Mouse (Mus musculus): ENCODE results near the gene Krt39. TPM values are rescaled to one million over a fixed set of nuclear protein-coding genes. Genes with fewer than 3 reads are reported as not detected.

Krt39 gene
- polyA plus RNA-seq, 1 experiment from 2014 or later, result not detected

DNA sequence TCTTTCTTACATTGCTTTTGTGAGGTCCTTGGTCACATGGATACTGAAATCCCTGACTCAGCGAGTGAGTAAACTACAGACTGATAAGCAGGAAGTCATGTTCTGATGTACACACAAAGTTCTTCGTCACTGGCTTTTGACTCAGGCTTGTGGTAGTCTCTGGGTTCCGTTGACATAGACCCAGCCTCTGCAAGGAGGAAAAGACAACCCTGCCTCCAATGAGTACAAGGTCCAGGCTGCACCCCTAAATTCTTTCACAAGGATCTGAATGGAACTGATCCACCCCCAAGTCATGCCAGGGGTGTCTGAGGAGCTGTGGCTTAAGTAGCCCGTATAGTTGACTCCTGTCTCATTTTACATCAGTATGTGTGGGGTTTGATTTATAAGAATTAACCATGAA, 24.7 kb downstream of the Krt39 start:
- no peaks in the 10 kb centered on the region for H3K36me3 ChIP-seq
- WGBS, result 93% methylated on average over 4 of the region's 4 CpGs
- no peak overlapping the region for H3K9ac ChIP-seq (replicated peaks)
- H3K9me3 ChIP-seq, result no peaks in the 10 kb centered on the region
- ATAC-seq, result no peak
- no peak overlapping the region for H3K4me3 ChIP-seq (replicated peaks)
- no peaks in the 10 kb centered on the region for H3K4me1 ChIP-seq (replicated peaks)
- no peaks in the 10 kb centered on the region for H3K27me3 ChIP-seq
- H3K27ac ChIP-seq, result no peak overlapping the region
- H3K4me2 ChIP-seq (replicated peaks), result no peak overlapping the region

DNA sequence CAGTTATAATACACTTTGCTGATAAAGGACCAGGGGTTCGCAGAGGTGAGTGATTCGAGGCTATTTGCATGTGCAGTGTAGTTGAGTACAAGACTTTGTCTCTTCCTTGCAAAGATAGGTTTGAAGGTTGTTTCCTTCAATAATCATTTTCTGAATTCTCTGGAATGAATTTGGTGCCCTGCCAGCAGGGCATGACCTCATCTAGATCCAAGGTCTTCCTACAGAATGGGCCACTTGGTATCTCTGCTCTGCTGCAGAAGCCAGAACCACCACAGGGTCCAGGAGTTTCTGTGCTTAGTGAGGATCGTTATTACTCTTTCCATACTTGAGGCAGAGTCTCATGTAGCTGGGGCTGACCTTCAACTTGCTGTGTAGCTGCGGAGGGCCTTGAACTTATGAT, 26.4 kb downstream of the Krt39 start:
- Histone ChIP-seq H3K4me2 (replicated peaks) (no peak overlapping the region), H3K4me1 (replicated peaks) (0 out of 2 replicates have a peak, but pooled peaks cover under 1% of the 10 kb centered on the region), H3K27me3 (no peaks in the 10 kb centered on the region), H3K4me3 (replicated peaks) (no peak overlapping the region), H3K9me3 (no peaks in the 10 kb centered on the region), H3K27ac (no peak overlapping the region), H3K36me3 (no peaks in the 10 kb centered on the region), H3K9ac (replicated peaks) (no peak overlapping the region)
- WGBS, result 90% methylated on average over 4 of the region's 4 CpGs
- no peak for ATAC-seq

- Histone ChIP-seq H3K27me3 (no peaks in the 10 kb centered on the region), H3K4me1 (replicated peaks) (peaks cover 13% of the 10 kb centered on the region), H3K36me3 (no peaks in the 10 kb centered on the region), H3K27ac (no peak overlapping the region), H3K4me3 (replicated peaks) (no peak overlapping the region), H3K9me3 (no peaks in the 10 kb centered on the region), H3K9ac (replicated peaks) (no peak overlapping the region), H3K4me2 (replicated peaks) (no peak overlapping the region)
- 69% methylated on average over 5 of the region's 5 CpGs for WGBS
- no peak for ATAC-seq
Observed at GRCm38 (mm10) chr11:99493574-99493850, 27.6 kb downstream of the Krt39 start.

DNA sequence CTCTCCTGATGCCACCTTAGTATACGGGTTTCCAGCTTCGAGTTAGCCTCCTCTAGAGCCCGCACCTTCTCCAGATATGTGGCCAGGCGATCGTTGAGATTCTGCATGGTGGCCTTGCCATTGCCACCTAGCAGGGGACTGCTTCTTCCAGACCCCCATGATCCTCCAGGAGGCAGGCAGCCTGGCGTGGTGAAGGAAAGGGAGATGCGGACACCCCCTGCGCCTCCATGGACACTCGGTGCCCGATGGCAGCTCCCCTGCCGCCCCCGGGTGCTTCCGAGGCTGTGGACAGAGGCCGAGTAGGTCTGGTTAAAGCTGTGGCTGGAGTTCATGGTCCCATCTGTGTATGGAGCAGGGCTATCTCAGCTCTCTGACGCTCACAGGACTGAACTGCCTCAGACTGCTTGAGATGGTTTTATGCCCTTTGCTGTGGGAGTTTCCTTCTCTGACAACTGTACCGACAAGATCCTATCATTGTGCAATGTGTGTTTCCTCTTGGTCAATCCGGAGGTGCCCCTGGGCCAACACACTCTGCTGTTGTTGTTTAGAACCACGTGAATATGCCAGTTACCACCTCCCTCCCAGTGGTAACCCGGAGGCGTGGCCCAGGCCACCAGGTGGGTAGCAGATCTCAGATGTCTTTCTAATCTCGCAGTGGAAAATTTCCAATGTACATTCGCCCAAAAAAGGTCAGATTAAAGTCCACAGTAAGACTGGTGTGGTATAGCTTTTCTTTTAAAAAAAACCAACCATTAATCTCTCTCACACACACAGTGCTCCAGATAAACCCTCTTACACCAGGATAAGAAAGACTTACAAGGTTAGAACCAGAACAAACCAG, 28.2 kb downstream of the Krt39 start, which contains the start of gene Krt23:
TSS of gene Krt23 (minus strand) at position 405 of the 841 bp plus-strand sequence.
- H3K27ac ChIP-seq, result no peak within 1 kb of the TSS
- H3K4me3 ChIP-seq (replicated peaks), result no peak within 1 kb of the TSS
- H3K27me3 ChIP-seq, result no peaks in the 10 kb centered on the region
- no peaks in the 10 kb centered on the region for H3K9me3 ChIP-seq
- no peak within 1 kb of the TSS for H3K9ac ChIP-seq (replicated peaks)
- peaks cover 13% of the 10 kb centered on the region for H3K4me1 ChIP-seq (replicated peaks)
- 91% methylated on average over 22 of the region's 22 CpGs for WGBS
- H3K36me3 ChIP-seq, result no peaks in the 10 kb centered on the region
- no peak within 1 kb of the TSS for H3K4me2 ChIP-seq (replicated peaks)
- ATAC-seq, result no peak

- ATAC-seq, result no peak
- WGBS, result 92% methylated on average over 8 of the region's 8 CpGs
- H3K27me3 ChIP-seq, result no peaks in the 10 kb centered on the region
Observed at GRCm38 (mm10) chr11:99491040-99491439, 30.1 kb downstream of the Krt39 start.

DNA sequence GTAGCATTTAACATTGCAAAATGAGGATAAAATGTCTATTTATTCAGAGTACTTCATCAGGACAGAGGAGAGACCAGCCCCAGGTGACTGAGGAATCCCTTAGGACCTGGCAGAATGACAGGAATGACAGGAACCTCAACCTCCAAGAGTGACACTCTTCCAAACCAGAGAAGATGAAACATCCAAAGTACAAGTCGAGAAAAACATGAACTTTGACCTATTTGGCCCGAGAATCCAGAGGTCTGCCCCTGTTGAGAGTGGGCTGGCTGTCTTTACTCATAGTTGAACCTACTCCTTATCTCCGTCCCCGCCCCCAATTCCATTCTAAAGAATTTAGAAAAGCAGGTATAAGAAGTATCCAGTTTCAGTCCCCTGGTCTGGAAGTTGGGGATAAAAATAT, 30.5 kb downstream of the Krt39 start:
- Histone ChIP-seq H3K9me3 (no peaks in the 10 kb centered on the region), H3K36me3 (no peaks in the 10 kb centered on the region), H3K27ac (no peak overlapping the region), H3K4me1 (replicated peaks) (peaks cover 13% of the 10 kb centered on the region), H3K4me2 (replicated peaks) (no peak overlapping the region), H3K27me3 (no peaks in the 10 kb centered on the region), H3K4me3 (replicated peaks) (no peak overlapping the region), H3K9ac (replicated peaks) (no peak overlapping the region)
- no peak for ATAC-seq
- WGBS, result 74% methylated on average over 4 of the region's 4 CpGs

More at GRCm38 (mm10) chr11:99491040-99491439, 30.1 kb downstream of the Krt39 start:
- Histone ChIP-seq H3K9ac (replicated peaks) (no peak overlapping the region), H3K4me1 (replicated peaks) (peaks cover 13% of the 10 kb centered on the region), H3K4me2 (replicated peaks) (no peak overlapping the region), H3K4me3 (replicated peaks) (no peak overlapping the region), H3K36me3 (no peaks in the 10 kb centered on the region), H3K27ac (no peak overlapping the region), H3K9me3 (no peaks in the 10 kb centered on the region)

- 41% methylated on average over 3 of the region's 3 CpGs for WGBS
- no peak overlapping the region for H3K9ac ChIP-seq (replicated peaks)
- no peak for ATAC-seq
- H3K4me2 ChIP-seq (replicated peaks), result no peak overlapping the region
- H3K36me3 ChIP-seq, result no peaks in the 10 kb centered on the region
- H3K4me1 ChIP-seq (replicated peaks), result peaks cover 13% of the 10 kb centered on the region
- H3K4me3 ChIP-seq (replicated peaks), result no peak overlapping the region
- H3K27ac ChIP-seq, result no peak overlapping the region
- no peaks in the 10 kb centered on the region for H3K27me3 ChIP-seq
- H3K9me3 ChIP-seq, result no peaks in the 10 kb centered on the region
Observed at GRCm38 (mm10) chr11:99489233-99489632, 31.9 kb downstream of the Krt39 start.

GRCm38 (mm10) chr11:99474981-99475380, 46.2 kb downstream of the Krt39 start:
- no peak overlapping the region for H3K4me3 ChIP-seq (replicated peaks)
- H3K27ac ChIP-seq, result no peak overlapping the region
- H3K4me1 ChIP-seq (replicated peaks), result no peaks in the 10 kb centered on the region
- 82% methylated on average over 3 of the region's 3 CpGs for WGBS
- no peaks in the 10 kb centered on the region for H3K36me3 ChIP-seq
- no peak overlapping the region for H3K9ac ChIP-seq (replicated peaks)
- no peak for ATAC-seq
- no peaks in the 10 kb centered on the region for H3K27me3 ChIP-seq
- H3K4me2 ChIP-seq (replicated peaks), result no peak overlapping the region
- no peaks in the 10 kb centered on the region for H3K9me3 ChIP-seq

DNA sequence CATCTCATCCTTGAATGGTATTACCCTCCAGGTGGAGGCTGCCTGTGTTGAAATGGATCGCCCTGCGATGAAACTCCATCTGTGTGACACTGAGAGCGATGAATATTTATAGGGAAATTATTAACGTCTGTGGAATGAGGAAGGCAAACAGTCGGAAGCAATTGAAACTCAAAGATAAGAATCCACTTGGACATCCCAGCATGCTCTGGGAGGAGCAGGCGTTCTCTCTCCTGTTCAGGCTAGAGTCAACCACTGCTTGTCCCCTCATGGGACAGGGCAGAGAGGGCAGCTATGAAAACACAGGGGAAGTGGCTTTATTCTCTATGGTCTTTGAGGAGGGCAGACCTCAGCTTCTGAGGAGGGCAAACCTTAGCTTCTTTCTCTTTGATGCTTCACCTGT, 47.7 kb downstream of the Krt39 start:
- Histone ChIP-seq H3K4me1 (replicated peaks) (no peaks in the 10 kb centered on the region), H3K36me3 (no peaks in the 10 kb centered on the region), H3K4me3 (replicated peaks) (no peak overlapping the region), H3K4me2 (replicated peaks) (no peak overlapping the region), H3K27ac (no peak overlapping the region), H3K9me3 (no peaks in the 10 kb centered on the region), H3K27me3 (no peaks in the 10 kb centered on the region), H3K9ac (replicated peaks) (no peak overlapping the region)
- 68% methylated on average over 6 of the region's 6 CpGs for WGBS
- no peak for ATAC-seq

- Histone ChIP-seq H3K9ac (replicated peaks) (no peak overlapping the region), H3K4me2 (replicated peaks) (no peak overlapping the region), H3K4me1 (replicated peaks) (no peaks in the 10 kb centered on the region), H3K9me3 (no peaks in the 10 kb centered on the region), H3K36me3 (no peaks in the 10 kb centered on the region), H3K27ac (no peak overlapping the region), H3K27me3 (no peaks in the 10 kb centered on the region), H3K4me3 (replicated peaks) (no peak overlapping the region)
- ATAC-seq, result no peak
- 85% methylated on average over 4 of the region's 4 CpGs for WGBS
Observed at GRCm38 (mm10) chr11:99472405-99472804, 48.7 kb downstream of the Krt39 start.

DNA sequence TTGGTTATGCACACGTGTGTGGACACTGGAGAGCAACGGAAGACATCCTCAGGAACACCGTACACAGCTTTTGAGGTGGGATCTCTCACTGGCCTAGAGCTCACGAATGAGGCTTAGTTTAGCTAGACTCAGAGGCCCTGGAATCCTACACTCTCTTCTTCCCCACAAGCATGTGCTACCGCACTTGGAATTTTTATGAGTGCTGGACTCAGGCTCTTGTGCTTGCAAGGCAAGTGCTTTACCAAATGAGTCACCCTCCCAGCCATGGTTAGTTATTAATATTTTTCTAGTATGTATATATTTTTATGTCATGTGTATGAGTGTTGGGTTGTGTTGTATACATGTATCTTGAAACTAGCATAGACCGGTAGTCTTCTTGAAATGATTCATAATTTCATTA, 49.2 kb downstream of the Krt39 start:
- H3K27me3 ChIP-seq, result no peaks in the 10 kb centered on the region
- H3K9me3 ChIP-seq, result no peaks in the 10 kb centered on the region
- no peak overlapping the region for H3K9ac ChIP-seq (replicated peaks)
- H3K4me3 ChIP-seq (replicated peaks), result no peak overlapping the region
- no peak overlapping the region for H3K27ac ChIP-seq
- no peak overlapping the region for H3K4me2 ChIP-seq (replicated peaks)
- WGBS, result 91% methylated on average over 6 of the region's 6 CpGs
- ATAC-seq, result no peak
- H3K4me1 ChIP-seq (replicated peaks), result no peaks in the 10 kb centered on the region
- H3K36me3 ChIP-seq, result no peaks in the 10 kb centered on the region

DNA sequence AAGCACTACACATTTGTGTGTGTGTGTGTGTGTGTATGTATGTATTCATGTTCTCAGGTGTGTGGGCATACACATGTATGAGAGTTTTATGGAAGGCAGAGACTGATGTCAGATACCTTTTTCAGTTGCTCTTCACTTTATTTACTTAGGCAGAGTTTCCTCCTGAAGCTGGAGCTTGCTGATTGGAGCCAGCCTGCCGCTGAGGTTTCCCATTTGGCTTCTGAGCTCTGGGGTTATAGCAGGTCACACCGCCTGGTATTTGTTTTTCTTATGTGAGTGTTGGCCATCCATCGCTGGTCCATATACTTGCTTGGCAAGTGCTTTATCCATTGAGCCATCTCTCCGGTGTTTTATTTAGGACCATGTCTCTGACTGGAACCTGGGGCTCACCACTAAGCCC, 51.9 kb downstream of the Krt39 start:
- H3K27ac ChIP-seq, result no peak overlapping the region
- no peak overlapping the region for H3K4me3 ChIP-seq (replicated peaks)
- no peaks in the 10 kb centered on the region for H3K4me1 ChIP-seq (replicated peaks)
- no peak for ATAC-seq
- H3K4me2 ChIP-seq (replicated peaks), result no peak overlapping the region
- H3K36me3 ChIP-seq, result no peaks in the 10 kb centered on the region
- no peak overlapping the region for H3K9ac ChIP-seq (replicated peaks)
- H3K27me3 ChIP-seq, result no peaks in the 10 kb centered on the region
- no peaks in the 10 kb centered on the region for H3K9me3 ChIP-seq
- WGBS, result 90% methylated on average over 4 of the region's 4 CpGs

GRCm38 (mm10) chr11:99468566-99468965, 52.6 kb downstream of the Krt39 start:
- ATAC-seq, result no peak

More at GRCm38 (mm10) chr11:99468566-99468965, 52.6 kb downstream of the Krt39 start:
- 86% methylated on average over 11 of the region's 11 CpGs for WGBS
- no peak overlapping the region for H3K27ac ChIP-seq
- H3K9me3 ChIP-seq, result no peaks in the 10 kb centered on the region
- no peak overlapping the region for H3K4me3 ChIP-seq (replicated peaks)
- H3K27me3 ChIP-seq, result 0 out of 2 replicates have a peak, but pooled peaks cover 3% of the 10 kb centered on the region
- H3K4me2 ChIP-seq (replicated peaks), result no peak overlapping the region
- H3K9ac ChIP-seq (replicated peaks), result no peak overlapping the region
- no peaks in the 10 kb centered on the region for H3K4me1 ChIP-seq (replicated peaks)
- H3K36me3 ChIP-seq, result no peaks in the 10 kb centered on the region

Data from midbrain, embryonic 13.5 days (tissue).